Mouse (Mus musculus): ENCODE measurements around the gene Muc3a. TPM values are rescaled to one million over a fixed set of nuclear protein-coding genes. Genes with fewer than 3 reads are reported as not detected.

Gene Muc3a
- polyA plus RNA-seq, 1 experiment from 2014 or later: 2.4 TPM

Other genes with a start within 250 kb of the Muc3a start
- gene Cldn15, start 245.8 kb downstream of the Muc3a start, polyA plus RNA-seq (2014; fragmentation: Nextera tagmentation; extraction: Ambion mirVana): 12.7 and 18.4 TPM in 2 replicates
- 42.0 and 44.1 TPM in 2 replicates for gene Plod3, start 225.4 kb downstream of the Muc3a start, polyA plus RNA-seq (2014; fragmentation: Nextera tagmentation; extraction: Ambion mirVana)
- 102 and 104 TPM in 2 replicates for gene Znhit1, start 224.4 kb downstream of the Muc3a start, polyA plus RNA-seq (2014; fragmentation: Nextera tagmentation; extraction: Ambion mirVana)
- gene Vgf, start 186.0 kb downstream of the Muc3a start, polyA plus RNA-seq (2014; fragmentation: Nextera tagmentation; extraction: Ambion mirVana): 0.36 and 0.53 TPM in 2 replicates
- 188 and 189 TPM in 2 replicates for gene Ap1s1, start 166.3 kb downstream of the Muc3a start, polyA plus RNA-seq (2014; fragmentation: Nextera tagmentation; extraction: Ambion mirVana)
- gene Serpine1, start 140.1 kb downstream of the Muc3a start, polyA plus RNA-seq (2014; fragmentation: Nextera tagmentation; extraction: Ambion mirVana): 0.34 and 0.36 TPM in 2 replicates
- 8.5 and 9.7 TPM in 2 replicates for gene Trim56, start 96.2 kb downstream of the Muc3a start, polyA plus RNA-seq (2014; fragmentation: Nextera tagmentation; extraction: Ambion mirVana)
- gene Muc3, start 63.1 kb downstream of the Muc3a start, polyA plus RNA-seq (2014; fragmentation: Nextera tagmentation; extraction: Ambion mirVana): 0.81 and 1.3 TPM in 2 replicates
- gene Ache, start 75.1 kb upstream of the Muc3a start, polyA plus RNA-seq (2014; fragmentation: Nextera tagmentation; extraction: Ambion mirVana): 11.7 and 13.6 TPM in 2 replicates
- 8.9 and 10.6 TPM in 2 replicates for gene Ufsp1, start 82.2 kb upstream of the Muc3a start, polyA plus RNA-seq (2014; fragmentation: Nextera tagmentation; extraction: Ambion mirVana)
- 118 and 122 TPM in 2 replicates for gene Srrt, start 95.3 kb upstream of the Muc3a start, polyA plus RNA-seq (2014; fragmentation: Nextera tagmentation; extraction: Ambion mirVana)
- 73.3 and 77.7 TPM in 2 replicates for gene Trip6, start 102.0 kb upstream of the Muc3a start, polyA plus RNA-seq (2014; fragmentation: Nextera tagmentation; extraction: Ambion mirVana)
- 7.9 and 9.5 TPM in 2 replicates for gene Slc12a9, start 121.2 kb upstream of the Muc3a start, polyA plus RNA-seq (2014; fragmentation: Nextera tagmentation; extraction: Ambion mirVana)
- 48.2 and 51.3 TPM in 2 replicates for gene Ephb4, start 137.7 kb upstream of the Muc3a start, polyA plus RNA-seq (2014; fragmentation: Nextera tagmentation; extraction: Ambion mirVana)

All from intestine, embryonic 14.5 days (tissue).